Mouse (Mus musculus): ENCODE results near the gene Prkaca. TPM values are rescaled to one million over a fixed set of nuclear protein-coding genes. Genes with fewer than 3 reads are reported as not detected.

The Prkaca gene
- polyA plus RNA-seq (2015; fragmentation: Nextera tagmentation; extraction: Ambion mirVana) = 64.2 and 65.8 TPM in 2 replicates

DNA sequence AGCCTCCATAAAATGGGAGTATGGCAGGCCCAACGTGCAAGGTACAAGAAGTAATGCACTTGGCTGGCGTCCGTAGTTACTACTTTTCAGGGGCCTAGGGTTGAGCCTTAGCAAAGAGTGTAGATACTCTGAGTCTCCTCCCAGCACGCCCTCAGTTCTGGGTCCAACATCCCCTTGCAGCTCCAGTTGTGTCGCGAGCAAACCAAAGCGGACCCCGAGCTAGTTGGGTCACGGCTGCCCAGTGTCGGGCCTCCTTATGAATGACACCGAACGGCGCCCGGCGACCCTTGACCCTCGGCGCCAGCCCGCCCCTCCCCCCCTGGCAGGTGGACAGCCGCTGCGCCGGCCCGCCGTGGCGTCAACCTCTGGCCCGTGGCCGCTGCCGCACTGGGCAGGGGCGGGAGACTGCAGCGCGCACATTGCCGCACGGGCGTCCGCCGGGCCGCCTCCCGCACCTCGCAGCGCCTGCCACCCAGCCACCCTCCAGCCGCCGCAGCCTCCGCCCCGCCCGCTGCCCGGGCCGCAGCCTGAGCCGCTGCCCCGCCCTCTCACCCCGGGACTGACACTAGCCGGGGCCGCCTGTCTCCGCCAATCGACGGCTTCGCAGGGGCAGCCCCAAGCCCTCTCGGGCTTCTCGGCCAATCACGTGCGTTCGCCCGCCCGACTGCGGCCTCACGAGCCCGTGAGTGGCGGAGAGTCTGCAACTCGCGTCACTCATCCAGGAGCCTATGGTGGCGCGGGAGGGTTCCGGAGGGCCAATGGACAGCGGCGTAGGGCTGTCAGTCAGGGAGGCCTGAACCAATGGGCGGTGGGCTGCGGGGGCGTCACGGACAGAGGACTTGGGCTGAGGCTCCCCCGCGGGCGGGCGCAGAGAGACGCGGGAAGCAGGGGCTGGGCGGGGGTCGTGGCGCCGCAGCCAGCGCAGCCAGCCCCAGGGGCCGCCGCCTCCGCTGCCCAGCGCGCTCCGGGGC, at the start of gene Prkaca:
TSS of gene Prkaca (plus strand) at position 844 of the 971 bp plus-strand sequence.
- DNase-seq (ENCODE audit: low spot score) = peak; percentile 99

DNA sequence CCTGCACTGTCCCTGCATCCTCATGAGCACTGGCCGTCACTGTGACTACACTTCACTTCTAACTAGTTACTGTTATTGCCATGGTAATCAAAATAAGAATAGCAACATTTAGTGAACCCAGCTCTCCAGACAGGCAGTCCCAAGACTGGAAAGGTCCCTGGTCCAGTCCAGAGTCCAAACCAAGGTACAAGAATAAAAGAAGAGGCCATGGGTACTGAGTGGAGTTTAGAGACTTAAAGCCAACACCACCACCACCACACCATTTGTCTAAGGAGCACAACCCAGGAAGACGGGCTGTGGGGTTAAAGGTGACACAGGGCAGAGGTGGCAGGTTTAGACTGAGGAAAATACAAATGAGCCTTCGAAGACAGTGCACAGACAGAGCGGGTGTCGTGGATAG, 48.2 kb upstream of the Prkaca start:
- DNase-seq (ENCODE audit: low spot score) = no peak

DNA sequence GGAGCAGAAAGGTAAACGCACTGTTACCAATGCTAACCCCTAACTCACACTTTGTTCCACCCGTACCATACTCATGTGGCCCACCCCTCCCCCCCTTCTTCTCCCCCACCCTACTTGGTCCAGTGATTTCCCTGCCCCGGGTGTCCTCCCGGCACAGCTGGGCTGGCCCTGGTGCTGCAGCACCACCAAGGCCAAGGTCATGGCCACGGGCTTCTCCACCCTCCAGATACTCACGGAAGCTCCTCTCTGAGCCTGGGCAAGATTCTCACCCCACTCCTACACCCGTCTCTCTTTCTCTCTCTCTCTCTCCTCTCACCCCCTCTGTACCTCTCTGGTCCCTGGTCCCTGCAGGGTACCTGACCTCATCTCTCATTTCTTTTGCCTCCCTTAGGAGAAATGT, 46.5 kb upstream of the Prkaca start:
- DNase-seq (ENCODE audit: low spot score) = no peak

DNA sequence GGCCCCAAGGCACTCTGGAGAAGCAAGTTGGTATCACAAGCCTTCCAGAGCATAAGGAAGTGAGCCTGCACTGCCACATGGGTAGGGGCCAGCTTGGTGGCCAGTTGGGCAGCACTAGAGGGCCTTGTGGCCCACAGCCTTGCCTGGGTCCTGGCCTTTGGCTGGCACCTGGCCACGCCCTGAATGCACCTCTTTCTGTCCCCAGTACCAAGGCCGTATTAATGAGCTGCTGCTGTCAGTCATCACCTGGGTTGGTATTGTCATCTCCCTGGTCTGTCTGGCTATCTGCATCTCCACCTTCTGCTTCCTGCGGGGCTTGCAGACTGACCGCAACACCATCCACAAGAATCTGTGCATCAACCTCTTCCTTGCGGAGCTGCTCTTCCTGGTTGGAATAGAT, 38.6 kb upstream of the Prkaca start:
- no peak for DNase-seq (ENCODE audit: low spot score)

DNA sequence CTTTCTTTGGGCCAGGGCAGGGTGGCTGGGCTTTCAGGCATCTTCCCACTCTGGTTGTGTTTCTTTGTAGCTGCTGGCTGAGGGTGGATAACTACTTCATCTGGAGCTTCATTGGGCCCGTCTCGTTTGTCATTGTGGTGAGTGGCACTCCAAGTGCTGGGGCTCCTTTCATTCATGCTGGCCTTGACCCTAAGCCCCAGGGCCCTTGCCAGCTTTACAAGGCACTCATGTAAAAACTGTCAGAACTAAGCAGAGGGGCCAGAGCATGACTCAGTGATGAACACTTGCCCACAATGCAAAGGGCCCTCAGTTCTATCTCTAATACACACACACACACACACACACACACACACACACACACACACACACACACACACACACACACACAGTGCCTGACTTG, 37.8 kb upstream of the Prkaca start:
- no peak for DNase-seq (ENCODE audit: low spot score)

DNA sequence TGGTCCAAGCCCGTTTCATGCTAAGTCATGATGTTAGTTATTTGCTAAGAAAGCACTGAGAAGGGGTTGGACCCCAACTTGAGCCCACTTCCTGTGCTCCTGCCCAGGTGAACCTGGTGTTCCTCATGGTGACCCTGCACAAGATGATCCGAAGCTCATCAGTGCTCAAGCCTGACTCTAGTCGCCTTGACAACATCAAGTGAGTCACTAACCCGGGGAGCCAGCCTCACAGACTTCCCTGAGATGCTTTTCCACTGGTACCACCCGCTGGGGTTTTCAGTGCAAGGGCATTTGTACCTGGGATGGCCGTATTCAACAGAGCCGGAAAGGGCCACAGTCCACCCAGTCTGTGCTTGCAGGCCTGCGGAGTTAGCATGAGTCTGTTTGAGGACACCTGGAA, 37.4 kb upstream of the Prkaca start:
- DNase-seq (ENCODE audit: low spot score) = no peak

DNA sequence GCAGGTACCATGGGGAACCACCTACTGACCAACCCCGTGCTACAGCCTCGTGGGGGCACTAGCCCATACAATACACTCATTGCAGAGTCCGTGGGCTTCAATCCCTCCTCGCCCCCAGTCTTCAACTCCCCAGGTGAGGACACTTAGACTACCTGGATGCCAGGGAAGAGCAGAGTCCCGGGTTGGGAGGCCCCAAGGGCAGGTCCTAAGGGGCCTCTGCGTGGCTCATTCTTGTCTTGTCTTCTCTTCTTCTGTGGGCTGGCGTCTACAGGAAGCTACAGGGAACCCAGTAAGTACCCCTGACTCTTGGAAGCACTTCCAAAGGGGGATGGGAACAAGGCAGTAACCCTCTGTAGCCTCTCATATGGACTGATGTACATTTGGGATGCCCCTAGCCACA, 35.1 kb upstream of the Prkaca start:
- DNase-seq (ENCODE audit: low spot score) = no peak

DNA sequence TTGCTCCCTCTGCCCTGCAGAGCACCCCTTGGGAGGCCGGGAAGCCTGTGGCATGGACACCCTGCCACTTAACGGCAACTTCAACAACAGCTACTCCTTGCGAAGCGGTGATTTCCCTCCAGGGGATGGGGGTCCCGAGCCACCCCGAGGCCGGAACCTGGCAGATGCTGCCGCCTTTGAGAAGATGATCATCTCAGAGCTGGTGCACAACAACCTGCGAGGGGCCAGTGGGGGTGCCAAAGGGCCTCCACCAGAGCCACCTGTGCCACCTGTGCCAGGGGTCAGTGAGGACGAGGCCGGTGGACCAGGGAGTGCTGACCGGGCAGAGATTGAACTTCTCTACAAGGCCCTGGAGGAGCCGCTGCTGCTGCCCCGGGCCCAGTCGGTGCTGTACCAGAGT, 34.5 kb upstream of the Prkaca start:
- no peak for DNase-seq (ENCODE audit: low spot score)

DNA sequence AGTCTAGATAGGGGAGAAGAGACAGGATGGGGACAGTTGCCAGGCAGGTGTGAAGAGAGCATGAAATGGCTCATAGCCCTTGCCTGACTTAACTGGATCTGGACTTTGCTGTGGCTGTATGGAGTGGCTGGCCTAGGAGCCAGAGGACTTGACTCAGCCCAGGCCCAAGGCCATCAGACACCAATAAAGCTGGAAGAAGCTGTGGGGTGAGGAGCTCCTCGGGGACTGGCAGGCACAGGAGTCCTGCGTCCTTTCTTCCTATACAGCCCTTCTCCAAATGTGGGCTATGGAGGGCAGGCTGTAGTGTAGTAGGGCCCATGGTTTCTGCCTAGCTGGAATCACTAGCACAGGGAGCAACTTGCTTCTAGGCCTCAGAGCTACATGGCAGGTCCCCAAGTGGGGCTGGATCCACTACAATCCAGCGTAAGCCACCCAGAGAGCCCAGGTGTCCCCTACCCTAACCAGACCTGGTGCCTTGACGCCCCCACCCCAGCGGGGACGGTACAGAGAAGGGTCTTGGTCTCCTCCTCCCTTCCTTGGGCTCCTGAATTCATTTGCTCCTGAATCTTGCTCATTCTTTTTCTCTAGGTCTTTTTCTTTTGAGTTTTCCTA, 31.6 kb upstream of the Prkaca start:
- DNase-seq (ENCODE audit: low spot score) = no peak

DNA sequence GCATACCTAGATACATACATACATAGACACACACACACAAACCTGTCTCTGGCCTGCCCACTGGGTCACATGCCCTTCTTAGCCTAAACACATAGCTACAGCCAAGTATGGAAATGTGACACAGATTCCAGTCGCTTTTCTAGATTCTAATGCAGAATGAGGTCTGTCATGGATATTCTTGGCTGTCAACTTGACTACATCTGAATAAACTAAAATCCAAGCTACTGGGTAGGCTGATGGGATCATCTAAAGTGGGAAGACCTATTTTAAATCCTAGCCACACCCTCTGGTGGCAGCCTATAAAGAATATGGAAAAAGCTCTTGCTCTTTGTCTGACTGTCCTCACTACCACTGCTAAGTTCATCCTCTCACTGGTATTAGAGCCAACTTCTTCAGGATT, 30.3 kb upstream of the Prkaca start:
- no peak for DNase-seq (ENCODE audit: low spot score)

DNA sequence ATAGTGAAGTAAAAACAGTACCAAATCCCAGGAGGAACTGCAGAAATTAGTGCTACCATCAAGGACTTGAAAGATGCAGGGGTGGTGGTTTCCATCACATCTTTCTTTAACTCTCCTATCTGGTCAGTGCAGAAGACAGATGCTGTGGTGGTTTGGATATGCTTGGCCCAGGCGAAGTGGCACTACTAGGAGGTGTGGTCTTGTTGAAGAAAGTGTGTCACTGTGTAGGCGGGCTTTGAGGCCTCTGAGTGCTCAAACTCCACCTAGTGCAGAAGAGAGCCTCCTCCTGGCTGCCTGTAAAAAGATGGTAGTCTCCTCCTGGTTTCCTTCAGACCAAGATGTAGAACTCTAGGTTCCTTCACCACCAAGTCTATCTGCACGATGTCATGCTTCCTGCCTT, 27.3 kb upstream of the Prkaca start:
- no peak for DNase-seq (ENCODE audit: low spot score)

DNA sequence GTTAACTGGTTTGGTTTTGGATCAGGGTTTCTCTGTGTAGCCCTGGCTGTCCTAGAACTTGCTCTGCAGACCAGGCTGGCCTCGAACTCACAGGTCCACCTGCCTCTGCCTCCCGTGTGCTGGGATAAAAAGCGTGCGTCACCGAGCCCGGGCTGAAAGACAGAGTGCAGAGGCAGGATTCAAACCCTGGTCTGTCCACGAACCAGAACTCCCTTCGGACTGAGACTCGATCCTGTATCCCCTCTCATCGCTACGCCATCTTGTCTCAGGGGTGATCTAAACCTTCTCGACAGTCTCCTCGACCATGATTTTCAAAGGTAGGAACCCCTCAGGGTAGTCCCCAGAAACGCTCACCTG, 18.1 kb upstream of the Prkaca start:
- DNase-seq (ENCODE audit: low spot score) = no peak

DNA sequence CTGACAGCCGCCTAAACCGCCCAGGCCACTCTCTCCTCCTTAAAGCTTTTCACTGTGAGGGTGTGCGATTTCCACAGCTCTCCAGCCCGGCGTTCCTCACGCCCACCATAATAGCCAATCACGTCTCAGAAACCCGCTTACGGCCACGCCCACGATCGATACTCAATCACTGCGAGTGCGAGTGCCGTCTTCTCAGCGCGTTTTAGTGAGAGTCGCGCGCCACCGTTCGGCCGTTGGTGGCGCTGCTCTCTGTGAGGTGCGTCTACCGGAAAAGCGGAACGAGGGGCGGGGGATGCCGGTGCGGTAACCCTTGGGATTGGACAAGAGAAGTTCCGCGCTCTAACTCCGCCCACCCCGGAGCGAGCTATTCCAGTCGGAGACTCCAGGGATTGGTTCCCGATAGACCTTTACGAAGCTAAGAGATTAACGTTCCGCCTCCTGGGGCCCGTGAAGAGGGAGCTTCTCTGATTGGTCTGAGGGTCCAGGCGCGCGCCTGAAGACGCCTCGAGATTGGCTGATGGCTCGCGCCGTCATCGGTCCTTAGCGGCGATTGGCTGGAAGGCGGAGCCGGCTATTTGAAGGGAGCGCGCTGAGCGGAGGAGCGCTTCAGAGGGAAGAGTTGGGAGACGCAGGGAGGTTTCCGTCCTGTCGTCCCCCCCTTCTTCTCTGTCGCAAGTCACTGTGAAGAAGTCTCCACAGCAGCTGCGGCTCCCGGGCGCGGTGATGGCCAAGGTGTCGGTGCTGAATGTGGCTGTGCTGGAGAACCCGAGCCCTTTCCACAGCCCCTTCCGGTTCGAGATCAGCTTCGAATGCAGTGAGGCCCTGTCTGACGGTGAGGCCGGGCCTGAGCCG, 17.5 kb upstream of the Prkaca start, which contains the start of the genes Gm10644 and Asf1b:
TSS of gene Gm10644 (minus strand) at position 100 of the 852 bp plus-strand sequence.
TSS of gene Asf1b (plus strand) at position 402 of the 852 bp plus-strand sequence.
- DNase-seq (ENCODE audit: low spot score) = peak; percentile 99

DNA sequence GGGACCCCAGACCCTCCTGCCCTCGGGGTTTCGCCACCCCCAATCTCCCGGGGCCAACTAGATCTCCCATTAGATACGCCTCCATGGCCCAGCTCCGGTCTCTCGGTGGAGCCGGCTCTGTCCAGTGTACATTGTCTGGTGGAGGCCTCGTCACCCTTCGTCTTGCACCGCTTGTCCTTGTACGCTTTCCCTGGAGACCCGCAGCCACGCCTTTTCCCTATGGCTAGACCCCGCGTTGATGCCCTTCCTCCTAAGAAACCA, 16.9 kb upstream of the Prkaca start:
- DNase-seq (ENCODE audit: low spot score) = no peak

DNA sequence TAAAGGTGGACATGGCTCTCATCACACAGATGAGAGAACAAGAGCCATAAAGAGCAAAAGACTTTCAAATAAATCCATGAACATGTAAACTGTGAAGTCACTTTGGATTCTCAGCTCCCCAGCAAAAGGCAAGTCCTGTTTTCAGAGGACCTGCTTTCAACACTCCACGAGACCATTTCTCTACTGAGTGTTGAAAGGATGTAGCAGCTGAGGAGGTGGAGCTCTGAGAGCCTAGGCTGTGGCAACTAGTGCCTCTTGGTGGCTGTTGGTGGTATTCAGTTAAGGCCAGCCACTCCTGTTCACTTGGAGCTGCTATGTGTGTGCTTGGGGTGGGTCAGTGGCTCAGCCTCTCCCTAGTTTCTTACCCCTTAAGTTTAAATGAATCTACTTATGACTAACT, 16.0 kb upstream of the Prkaca start:
- DNase-seq (ENCODE audit: low spot score) = peak; percentile 67

DNA sequence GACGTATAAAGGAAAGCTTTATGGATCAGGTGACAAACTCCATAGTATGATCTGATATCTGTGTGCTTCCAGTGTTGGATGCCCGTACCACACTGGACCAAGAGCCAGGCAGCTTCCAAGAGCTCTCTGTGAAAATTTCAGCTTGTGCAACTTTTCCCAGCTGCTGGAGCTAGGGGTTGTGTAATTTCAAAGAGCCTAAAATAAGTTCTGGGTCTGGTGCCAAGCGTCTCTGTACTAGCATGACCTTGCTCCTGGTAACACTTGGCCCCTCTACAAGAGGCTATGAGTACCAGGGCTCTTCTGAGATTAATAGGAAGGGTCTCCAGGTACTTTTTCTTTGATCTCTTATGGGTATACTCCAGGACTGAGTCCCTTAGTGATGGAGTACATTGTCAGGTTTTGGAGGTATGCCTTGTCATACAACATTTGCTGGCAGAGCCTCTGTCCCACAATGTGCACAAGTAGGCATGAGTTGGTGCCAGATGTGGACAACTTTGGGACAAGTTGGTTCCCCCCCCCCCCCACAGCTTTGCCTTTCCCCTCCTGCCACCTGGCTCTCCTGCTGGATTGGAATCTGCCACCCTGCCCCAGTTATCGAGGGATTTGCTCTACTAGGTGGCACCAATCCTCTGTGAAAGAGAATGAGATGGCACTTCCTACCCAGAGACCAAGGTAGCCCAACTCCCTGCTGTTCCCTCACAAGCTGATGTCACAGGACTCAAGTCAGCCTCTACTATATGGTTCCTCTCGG, 8.6 kb upstream of the Prkaca start:
- no peak for DNase-seq (ENCODE audit: low spot score)

DNA sequence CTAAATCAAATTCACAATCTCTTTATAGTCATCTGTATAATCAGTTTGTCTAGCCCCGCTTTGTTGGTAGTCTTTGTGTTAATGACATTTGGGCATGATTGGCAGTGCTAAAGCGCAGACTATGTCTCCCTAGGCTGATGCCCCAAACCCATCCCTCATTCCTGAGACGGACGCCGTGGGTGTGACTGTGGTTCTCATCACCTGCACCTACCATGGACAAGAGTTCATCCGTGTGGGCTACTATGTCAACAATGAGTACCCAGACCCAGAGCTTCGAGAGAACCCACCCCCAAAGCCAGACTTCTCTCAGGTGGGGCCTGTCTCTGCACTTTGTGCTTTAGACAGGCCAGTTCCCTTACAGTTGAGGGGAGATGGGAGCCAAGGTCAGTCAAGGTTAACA, 5.1 kb upstream of the Prkaca start:
- no peak for DNase-seq (ENCODE audit: low spot score)

DNA sequence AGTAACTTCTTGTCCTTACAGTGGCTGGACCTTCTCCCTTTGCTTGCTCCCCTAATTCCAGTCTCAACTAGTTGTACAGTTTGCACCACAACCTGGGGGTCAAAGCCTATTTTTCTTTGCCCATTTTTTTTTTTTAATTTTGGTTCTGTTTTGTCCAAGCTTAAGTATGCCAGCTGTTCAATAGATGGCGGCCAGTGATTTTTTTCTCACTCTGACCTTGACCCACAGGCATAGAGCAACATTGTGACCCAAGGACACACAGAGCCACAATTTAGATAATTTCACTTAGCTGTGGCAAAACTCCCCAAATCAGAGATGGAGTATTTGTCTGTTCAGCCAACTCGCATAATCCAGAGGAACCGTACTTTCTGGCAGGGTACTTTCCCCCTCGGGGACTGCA, 1.7 kb upstream of the Prkaca start:
- DNase-seq (ENCODE audit: low spot score) = no peak

DNA sequence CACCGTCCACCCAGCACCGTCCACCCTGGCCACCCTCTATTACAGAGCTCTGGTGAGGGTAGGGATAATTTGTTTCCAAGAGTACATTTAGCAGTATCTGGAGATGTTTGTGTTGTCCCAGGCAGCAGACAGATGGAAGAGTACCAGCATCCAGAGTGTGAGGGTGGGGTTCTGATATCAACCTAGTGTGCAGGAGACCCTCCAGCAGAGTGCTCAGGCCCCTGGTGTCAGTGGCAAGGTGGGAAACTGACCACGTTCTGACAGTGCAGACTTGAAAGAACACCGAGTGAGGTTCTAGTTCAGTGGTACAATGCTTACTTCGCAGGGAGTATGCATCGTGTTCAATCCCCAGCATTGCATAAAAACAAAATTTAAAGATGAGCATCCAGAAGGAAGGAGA, 1.1 kb upstream of the Prkaca start:
- no peak for DNase-seq (ENCODE audit: low spot score)

DNA sequence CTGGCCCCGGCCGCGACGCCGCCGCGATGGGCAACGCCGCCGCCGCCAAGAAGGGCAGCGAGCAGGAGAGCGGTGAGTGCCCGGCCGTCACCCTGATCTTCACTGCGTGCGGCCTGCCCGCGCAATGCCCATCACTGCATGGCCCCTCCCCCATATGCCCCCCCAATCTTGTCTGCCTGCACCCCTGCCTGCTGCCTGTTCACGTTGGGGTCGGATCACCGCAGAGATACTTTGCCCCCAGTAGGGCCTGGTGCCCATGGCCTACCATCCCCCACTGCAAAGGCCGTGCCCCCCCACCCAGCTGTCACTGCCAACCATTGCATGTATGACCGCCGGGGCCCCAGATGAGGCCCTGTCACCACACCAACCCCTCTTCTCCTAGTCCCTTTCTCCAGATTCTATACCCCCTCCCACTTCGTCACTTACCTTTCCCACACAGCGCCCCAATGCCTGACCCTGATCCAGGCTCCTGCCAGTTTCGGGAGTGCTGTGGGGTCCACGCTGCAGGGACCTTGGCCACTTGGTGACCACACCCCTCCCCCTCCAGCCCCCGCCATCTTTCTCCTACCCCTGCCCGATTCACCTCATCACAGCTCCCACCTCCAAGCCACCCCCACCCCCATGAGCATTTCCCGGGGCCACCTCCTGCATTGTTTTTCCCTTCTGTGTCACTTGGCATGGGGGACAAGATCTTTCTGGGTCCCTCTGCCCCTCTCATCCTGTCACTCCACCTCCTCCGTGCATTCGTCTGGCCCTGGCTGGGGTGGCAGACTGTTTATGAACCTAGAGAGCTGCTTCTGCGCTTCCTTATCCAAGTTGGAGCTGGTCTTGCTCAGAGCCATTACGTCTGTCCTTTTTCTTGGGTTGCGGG, 603 bp downstream of the Prkaca start:
- no peak for DNase-seq (ENCODE audit: low spot score)
